Mouse (Mus musculus): ENCODE measurements around the gene Srbd1. TPM values are rescaled to one million over a fixed set of nuclear protein-coding genes. Genes with fewer than 3 reads are reported as not detected.

Srbd1 gene
- total RNA-seq, 2 experiments from 2014 or later = 14.3 to 15.9 TPM

DNA sequence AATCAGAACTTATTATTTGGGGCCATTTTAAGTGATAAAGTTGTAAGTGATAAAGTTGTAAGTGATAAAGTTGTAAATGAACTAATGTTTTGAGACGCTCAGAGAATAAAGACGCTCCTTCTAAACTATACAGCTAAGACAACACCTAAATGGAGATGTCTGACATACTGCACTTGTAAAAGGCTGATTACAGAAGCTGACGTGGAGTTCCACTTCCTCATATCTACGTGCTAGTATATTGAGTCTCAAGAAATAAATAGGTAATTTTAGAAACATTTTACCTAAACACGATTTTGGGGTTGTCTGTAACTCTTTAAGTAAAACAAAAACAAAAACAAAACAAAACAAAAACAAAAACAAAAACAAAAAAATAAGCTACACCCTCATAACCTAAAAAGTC is 84.1 kb downstream of the Srbd1 start:
- DNase-seq (ENCODE audit: extremely low spot score in 1 of 2, low spot score in 2 of 2) = no peak
- intact Hi-C loops (cut with DNase I) = no loop called here

- intact Hi-C loops (cut with DNase I) = no loop called here
- no peak for DNase-seq (ENCODE audit: extremely low spot score in 1 of 2, low spot score in 2 of 2)
These were observed 104.6 kb downstream of the Srbd1 start for GRCm38 (mm10) chr17:86040221-86040984.

- DNase-seq (ENCODE audit: extremely low spot score in 1 of 2, low spot score in 2 of 2) = no peak
- intact Hi-C loops (cut with DNase I) = no loop called here
These were observed 105.2 kb downstream of the Srbd1 start for GRCm38 (mm10) chr17:86039741-86040140.

DNA sequence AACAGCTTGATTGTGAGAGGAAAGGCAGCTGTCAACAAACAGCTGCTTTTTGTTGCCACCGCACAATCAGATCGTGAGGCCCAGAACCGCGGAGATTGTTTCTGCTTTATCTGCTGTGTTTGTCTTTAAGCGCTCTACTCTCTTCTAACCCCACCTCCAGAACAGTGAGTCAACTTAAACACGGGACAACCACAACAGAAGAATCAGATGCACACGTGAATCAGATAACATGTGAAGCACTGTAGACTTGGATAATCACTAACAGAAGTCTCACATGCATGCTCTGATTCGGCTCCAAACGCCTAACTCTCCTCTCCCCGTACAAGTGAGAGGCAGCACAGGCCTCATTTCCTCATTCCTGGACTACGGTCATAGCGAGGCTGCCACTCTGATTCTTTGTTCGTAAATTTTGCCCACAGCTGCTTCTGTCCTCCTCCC is 106.7 kb downstream of the Srbd1 start:
- DNase-seq (ENCODE audit: extremely low spot score in 1 of 2, low spot score in 2 of 2) = no peak
- intact Hi-C loops (cut with DNase I) = no loop called here

DNA sequence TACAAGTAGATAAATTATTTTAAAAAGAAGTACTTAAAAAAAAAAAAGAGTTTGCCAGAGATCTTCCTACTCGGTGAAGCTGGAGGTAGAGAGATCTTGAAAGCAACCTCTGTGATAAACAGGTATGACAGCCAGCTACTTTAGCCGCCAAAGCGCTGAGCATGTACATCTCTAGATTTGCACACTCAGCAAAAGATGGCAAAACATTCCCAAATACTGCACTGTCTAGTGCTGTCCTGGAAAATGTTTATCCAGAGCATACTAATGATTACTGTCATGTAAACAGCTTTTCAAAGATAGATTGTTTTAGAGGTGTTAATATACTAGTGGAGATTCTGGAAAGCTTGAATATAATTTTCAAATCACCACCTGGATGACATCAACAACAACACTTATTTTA is 109.4 kb downstream of the Srbd1 start:
- intact Hi-C loops (cut with DNase I) = no loop called here

GRCm38 (mm10) chr17:86035146-86035545 is 109.8 kb downstream of the Srbd1 start:
- no peak for DNase-seq (ENCODE audit: extremely low spot score in 1 of 2, low spot score in 2 of 2)
- intact Hi-C loops (cut with DNase I) = no loop called here

More for the DNA sequence above, 109.4 kb downstream of the Srbd1 start:
- DNase-seq (ENCODE audit: extremely low spot score in 1 of 2, low spot score in 2 of 2) = no peak

- intact Hi-C loops (cut with DNase I) = no loop called here
- no peak for DNase-seq (ENCODE audit: extremely low spot score in 1 of 2, low spot score in 2 of 2)
These were observed 110.3 kb downstream of the Srbd1 start for GRCm38 (mm10) chr17:86034641-86035040.

GRCm38 (mm10) chr17:86032113-86032714 is 112.8 kb downstream of the Srbd1 start:
- intact Hi-C loops (cut with DNase I) = no loop called here
- DNase-seq (ENCODE audit: extremely low spot score in 1 of 2, low spot score in 2 of 2) = no peak

DNA sequence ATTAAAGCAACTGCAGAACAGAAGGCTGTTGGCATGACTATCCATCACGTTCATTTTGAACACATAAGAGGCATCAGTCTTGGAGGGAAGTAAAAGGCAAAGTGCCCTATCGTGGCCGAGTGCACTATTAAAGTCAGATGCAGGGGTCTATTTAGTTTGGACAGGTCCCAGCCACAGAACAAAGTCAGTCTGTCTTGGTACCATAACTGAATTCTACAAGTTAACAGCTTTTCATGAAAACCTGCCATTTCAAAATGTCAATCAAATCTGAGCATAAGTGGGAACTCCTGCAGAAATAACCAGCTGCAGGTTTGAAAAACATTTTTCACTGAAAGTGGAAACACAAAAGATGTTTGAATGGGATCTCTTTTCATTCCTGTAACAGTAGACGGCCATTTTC is 115.0 kb downstream of the Srbd1 start:
- no peak for DNase-seq (ENCODE audit: extremely low spot score in 1 of 2, low spot score in 2 of 2)
- intact Hi-C loops (cut with DNase I) = no loop called here

DNA sequence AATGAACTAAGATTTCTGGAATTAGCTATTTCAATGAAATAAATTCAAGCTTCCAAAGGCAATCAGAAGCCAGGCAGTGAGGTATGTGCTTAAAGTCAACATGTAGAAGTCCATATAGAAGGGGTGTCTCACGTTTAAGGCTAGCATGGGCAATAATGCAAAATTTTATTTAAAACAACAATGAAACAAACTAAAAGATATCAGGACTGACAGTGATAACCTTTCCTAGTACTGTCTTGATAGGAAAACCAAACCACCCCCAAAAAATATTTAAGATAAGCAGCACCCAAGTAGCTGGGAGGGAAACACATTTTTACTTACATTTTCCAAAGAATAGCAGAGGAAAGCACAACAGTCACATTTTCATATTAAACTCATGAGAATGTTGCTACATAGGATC is 115.8 kb downstream of the Srbd1 start:
- DNase-seq (ENCODE audit: extremely low spot score in 1 of 2, low spot score in 2 of 2) = no peak
- intact Hi-C loops (cut with DNase I) = no loop called here

DNA sequence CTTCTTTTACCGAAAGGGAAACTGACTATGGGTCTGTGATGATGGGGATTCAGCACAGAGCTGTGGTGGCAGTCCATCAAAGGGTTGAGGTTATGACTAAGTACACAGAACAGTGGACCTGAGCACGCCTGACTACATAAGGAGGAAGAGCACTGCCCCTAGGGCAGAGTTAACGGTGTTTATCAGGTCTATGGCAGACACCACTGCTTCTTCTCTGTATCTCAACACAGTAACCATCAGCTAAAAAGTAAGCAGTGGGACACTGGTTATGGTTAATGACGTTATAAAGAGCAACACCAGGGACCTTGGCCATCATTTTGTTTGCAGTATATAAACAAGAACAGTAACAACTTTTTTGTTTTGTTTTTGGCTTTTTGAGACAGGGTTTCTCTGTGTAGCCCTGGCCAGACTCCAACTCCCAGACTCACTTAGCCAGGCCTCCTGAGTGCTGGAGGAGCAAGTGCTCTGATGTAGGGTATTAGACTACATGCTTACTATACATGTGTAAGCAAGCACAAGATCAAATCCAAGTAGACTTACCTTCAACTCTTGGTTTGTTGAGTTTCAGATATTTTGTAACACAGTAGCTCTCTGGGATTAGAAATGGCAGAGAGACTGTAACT is 117.3 kb downstream of the Srbd1 start:
- intact Hi-C loops (cut with DNase I) = no loop called here
- DNase-seq (ENCODE audit: extremely low spot score in 1 of 2, low spot score in 2 of 2) = no peak

DNA sequence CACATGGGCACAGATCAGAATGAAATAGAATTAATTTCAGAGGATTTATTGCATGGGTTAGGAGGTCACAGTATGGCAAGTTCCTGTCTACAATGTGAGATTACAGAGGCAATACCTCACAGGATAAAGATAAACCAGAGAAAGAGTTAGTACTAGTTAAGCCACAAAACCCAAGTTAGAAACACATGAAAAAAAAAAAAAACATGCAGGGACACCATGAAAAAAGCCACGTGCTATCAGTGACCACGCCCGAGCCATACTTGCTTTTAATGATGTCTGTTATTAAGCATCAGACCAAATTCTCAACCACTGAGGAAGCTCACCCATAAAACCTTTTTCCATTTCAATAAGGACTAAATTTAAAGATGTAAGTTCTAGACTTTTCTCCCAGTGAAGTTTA is 120.4 kb downstream of the Srbd1 start:
- intact Hi-C loops (cut with DNase I) = no loop called here
- no peak for DNase-seq (ENCODE audit: extremely low spot score in 1 of 2, low spot score in 2 of 2)

DNA sequence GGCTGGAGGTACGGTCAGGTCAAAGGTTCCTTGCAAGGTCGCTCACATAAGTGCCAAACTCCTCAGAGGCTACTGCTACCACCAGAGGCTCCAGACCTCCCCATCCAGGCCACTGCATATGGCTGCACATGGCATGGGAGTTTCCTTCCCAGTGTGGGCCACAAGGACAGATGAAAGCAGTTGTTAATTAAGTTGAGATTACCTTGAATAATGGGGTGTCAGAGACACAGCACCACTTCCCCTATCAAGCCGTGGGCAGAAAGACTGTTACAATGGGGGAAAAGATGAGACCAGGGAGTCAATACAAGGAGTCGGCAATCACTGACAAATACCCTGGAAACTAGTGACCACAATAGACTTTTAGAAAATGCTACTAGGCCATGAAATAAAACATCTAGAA is 122.6 kb downstream of the Srbd1 start:
- intact Hi-C loops (cut with DNase I) = no loop called here
- no peak for DNase-seq (ENCODE audit: extremely low spot score in 1 of 2, low spot score in 2 of 2)

DNA sequence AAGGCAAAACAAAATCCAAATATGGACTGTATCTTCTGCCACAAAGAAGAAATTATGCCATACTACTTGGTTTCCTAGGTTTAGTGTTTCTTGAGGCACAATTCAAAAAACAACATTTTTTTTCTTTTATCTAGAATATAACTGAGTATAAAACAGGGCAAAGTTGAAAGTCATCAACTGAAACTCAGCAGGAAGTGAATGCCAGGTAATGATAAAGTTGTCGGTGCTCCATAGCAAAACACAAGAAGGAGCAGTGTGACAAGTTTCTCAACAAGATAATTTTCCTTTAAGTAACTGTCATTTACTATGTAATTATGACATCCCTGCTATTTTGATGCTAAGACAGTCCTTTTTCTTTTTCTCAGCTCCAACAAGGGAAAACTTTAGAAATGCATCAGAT is 123.2 kb downstream of the Srbd1 start:
- intact Hi-C loops (cut with DNase I) = no loop called here
- DNase-seq (ENCODE audit: extremely low spot score in 1 of 2, low spot score in 2 of 2) = no peak

- intact Hi-C loops (cut with DNase I) = no loop called here
- DNase-seq (ENCODE audit: extremely low spot score in 1 of 2, low spot score in 2 of 2) = no peak
These were observed 123.7 kb downstream of the Srbd1 start for GRCm38 (mm10) chr17:86021231-86021630.

DNA sequence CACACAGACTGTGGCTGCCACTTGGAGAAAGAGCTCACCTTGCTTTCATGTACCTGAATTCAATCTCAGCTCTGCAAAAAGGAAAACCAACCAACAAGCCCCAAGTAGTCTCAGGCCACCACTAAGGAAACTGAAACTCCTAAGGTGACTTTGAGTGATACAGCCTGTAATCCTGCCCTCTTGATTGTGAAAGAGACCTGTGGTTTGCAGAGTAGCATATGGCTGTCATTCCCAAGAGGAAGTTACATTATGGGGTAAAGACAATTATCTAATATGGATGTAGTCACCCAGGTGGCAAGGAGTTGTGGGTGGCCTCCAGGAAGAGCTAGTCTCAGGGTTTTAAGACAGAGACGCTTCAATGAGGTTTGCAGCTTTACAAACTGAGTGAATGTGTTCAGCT is 125.2 kb downstream of the Srbd1 start:
- intact Hi-C loops (cut with DNase I) = no loop called here

GRCm38 (mm10) chr17:86014246-86014645 is 130.7 kb downstream of the Srbd1 start:
- no peak for DNase-seq (ENCODE audit: extremely low spot score in 1 of 2, low spot score in 2 of 2)
- intact Hi-C loops (cut with DNase I) = no loop called here

More for the DNA sequence above, 125.2 kb downstream of the Srbd1 start:
- DNase-seq (ENCODE audit: extremely low spot score in 1 of 2, low spot score in 2 of 2) = no peak

- intact Hi-C loops (cut with DNase I) = no loop called here
- no peak for DNase-seq (ENCODE audit: extremely low spot score in 1 of 2, low spot score in 2 of 2)
These were observed 132.4 kb downstream of the Srbd1 start for GRCm38 (mm10) chr17:86012576-86012975.

- intact Hi-C loops (cut with DNase I) = no loop called here
- DNase-seq (ENCODE audit: extremely low spot score in 1 of 2, low spot score in 2 of 2) = no peak
These were observed 133.1 kb downstream of the Srbd1 start for GRCm38 (mm10) chr17:86011849-86012248.

- intact Hi-C loops (cut with DNase I) = no loop called here
- peak in 1 of 2 experiments; percentile 23 for DNase-seq (ENCODE audit: extremely low spot score in 1 of 2, low spot score in 2 of 2)
These were observed 136.6 kb downstream of the Srbd1 start for GRCm38 (mm10) chr17:86008401-86008800.

Data from left cerebral cortex, postnatal 10 days (tissue).